Mouse (Mus musculus) forebrain, embryonic 10.5 days (tissue): ENCODE measurements around the gene Ttc9. TPM values are rescaled to one million over a fixed set of nuclear protein-coding genes. Genes with fewer than 3 reads are reported as not detected.

Experiments used
- DNase-seq: peaks from one replicate; pipeline ENCODE4 v3.0.0-alpha.2; 2017; ENCODE audit warnings: low spot score; ENCODE audit errors: extremely low spot score
- H3K27ac ChIP-seq: fragments of 300-500 bp; sonication (generic); 2 replicates; pipeline ENCODE4 v1.5.1; 2016; ENCODE audit warnings: mild to moderate bottlenecking
- H3K27me3 ChIP-seq: fragments of 300-500 bp; sonication (generic); 2 replicates; pipeline ENCODE4 v1.6.1; 2016; ENCODE audit warnings: mild to moderate bottlenecking; ENCODE audit not compliant: poor library complexity, severe bottlenecking
- H3K36me3 ChIP-seq: fragments of 300-500 bp; sonication (generic); replicated peaks from 2 replicates; pipeline ENCODE4 v1.6.1; 2016; ENCODE audit warnings: mild to moderate bottlenecking, moderate library complexity
- H3K4me1 ChIP-seq: fragments of 300-500 bp; sonication (generic); 2 replicates; pipeline ENCODE4 v1.6.1; 2016
- H3K4me3 ChIP-seq: fragments of 300-500 bp; sonication (generic); 2 replicates; pipeline ENCODE4 v1.5.1; 2016; ENCODE audit warnings: mild to moderate bottlenecking, moderate library complexity
- H3K9me3 ChIP-seq: fragments of 300-500 bp; sonication (generic); 2 replicates; pipeline ENCODE4 v1.6.1; 2016; ENCODE audit warnings: mild to moderate bottlenecking, moderate library complexity
- WGBS: fragments of 180-500 bp; shearing (Covaris S2); methylation state at CpG from one replicate; pipeline ENCODE4 v1.1.7; 2016; 5-methylcytosine and 5-hydroxymethylcytosine counted together
- polyA plus RNA-seq: library from polyadenylated mRNA; unstranded; fragments of >200 nt; fragmentation: Nextera tagmentation; extraction: Ambion mirVana; gene quantifications from 2 replicates; pipeline ENCODE4 v1.2.1, GENCODE M21; 2016

The Ttc9 gene
- polyA plus RNA-seq, 1 experiment from 2014 or later = 3.5 TPM

DNA sequence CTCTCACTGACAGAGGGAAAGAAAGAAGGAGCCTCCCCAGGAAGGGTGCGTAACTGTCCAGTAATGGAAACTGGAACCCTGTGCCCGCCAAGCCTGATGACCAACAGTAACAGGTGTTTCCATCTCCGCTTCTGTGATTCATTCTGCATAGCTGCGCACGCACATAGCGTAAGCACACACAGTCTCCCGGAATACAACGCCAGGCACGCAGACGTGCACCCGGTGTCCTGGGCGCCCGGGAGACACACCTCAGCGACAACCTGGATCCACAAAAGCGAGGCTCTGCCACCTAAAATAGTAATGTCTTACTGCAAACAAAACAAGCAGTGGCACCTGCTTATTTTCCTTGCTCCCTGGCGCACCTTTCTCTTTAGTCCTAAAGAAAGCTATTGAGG is 532 bp upstream of the Ttc9 start:
- WGBS = 1% methylated on average over 16 of the region's 16 CpGs
- peak overlapping the region; percentile 95 for H3K27ac ChIP-seq
- peaks cover 77% of the 10 kb centered on the region for H3K27me3 ChIP-seq
- H3K4me3 ChIP-seq = peak overlapping the region; percentile 81
- DNase-seq = peak; percentile 53
- H3K4me1 ChIP-seq = peaks cover 42% of the 10 kb centered on the region
- H3K36me3 ChIP-seq = peaks cover 9% of the 10 kb centered on the region
- no peaks in the 10 kb centered on the region for H3K9me3 ChIP-seq

DNA sequence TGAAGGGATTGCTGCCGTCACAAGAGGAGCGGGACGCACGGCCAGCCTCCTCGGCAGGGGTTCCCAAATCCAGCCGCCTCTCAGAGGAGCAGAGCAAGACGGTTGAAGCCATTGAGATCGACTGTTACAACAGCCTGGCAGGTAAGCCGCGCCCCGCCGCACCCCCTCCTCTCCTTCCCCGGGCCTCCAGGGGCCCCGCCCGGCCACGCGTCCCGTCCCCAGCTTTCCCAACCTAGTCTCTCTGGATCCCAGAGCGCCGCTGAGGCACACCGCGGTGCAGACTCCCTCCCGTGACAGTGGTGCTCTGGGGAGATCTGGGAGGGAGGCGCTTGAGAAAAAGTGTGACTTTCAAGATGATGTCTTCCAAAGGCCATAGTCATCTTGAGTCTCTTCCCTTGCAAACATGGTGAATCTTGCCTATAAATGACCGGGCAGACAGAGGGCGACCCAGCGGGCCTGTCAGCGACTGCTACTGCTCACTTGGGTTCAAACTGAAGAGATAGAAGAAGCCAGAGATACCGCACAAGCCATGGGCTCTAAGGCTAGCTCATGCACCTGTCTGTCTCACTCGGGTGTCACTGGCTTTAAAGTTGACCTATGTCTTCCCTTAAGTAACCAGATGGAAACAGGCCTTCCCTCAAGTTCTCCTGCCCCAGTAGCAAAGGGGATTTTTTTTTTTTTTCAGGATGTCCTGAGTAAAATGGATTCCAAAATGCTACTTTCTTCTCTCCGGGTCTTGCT is 782 bp downstream of the Ttc9 start:
- H3K27ac ChIP-seq = peak overlapping the region; percentile 95
- H3K4me3 ChIP-seq = peak overlapping the region; percentile 81
- peak; percentile 54 for DNase-seq
- peaks cover 66% of the 10 kb centered on the region for H3K27me3 ChIP-seq
- H3K36me3 ChIP-seq = peaks cover 13% of the 10 kb centered on the region
- H3K4me1 ChIP-seq = peaks cover 42% of the 10 kb centered on the region
- under 1% methylated on average over 31 of the region's 31 CpGs for WGBS
- no peaks in the 10 kb centered on the region for H3K9me3 ChIP-seq

DNA sequence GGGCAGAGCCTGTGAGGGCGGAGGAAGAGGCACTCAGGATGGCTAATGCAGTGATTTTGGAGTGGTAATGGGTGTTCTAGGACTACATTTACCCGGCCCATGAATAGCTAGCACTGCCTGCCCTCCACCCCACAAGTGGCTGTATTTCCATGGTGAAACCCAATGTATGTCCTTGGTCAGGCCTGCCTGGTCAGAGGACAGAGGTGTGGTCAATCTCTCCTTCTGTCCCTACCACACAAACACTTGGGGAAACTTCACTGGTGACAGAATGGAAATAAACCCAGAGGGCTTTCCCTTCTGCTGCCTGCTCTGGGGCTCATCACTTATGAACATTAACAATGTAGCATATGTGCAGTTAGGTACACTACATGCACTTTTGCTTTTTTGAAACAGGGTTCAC is 2.2 kb downstream of the Ttc9 start:
- Histone ChIP-seq H3K27ac (no peak overlapping the region), H3K36me3 (peaks cover 21% of the 10 kb centered on the region), H3K9me3 (no peaks in the 10 kb centered on the region), H3K4me3 (peak overlapping the region; percentile 81; the same call in 1 of the 2 replicates), H3K4me1 (peaks cover 42% of the 10 kb centered on the region), H3K27me3 (peaks cover 52% of the 10 kb centered on the region)
- 75% methylated on average over 2 of the region's 2 CpGs for WGBS
- no peak for DNase-seq

DNA sequence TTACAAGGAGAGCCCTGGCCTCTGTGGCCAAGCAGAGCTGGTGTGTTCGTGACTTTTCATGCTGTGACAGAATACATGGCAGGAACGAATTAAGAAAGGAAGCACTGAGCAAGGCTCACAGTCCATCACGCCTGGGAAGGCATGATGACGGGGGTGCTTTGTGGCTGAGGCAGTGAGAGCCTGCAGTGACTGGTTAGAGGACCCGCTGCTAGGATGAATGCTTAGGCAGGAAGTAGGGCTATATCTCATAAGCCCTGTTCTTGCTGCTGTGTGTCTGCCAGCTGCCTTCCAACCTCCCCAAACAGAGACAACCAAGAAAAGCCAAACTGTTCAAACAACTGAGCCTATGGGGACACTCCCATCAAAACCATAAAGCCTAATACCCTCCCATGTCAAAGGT is 9.6 kb downstream of the Ttc9 start:
- Histone ChIP-seq H3K4me1 (peaks cover 27% of the 10 kb centered on the region), H3K4me3 (no peak overlapping the region), H3K27me3 (no peaks in the 10 kb centered on the region), H3K9me3 (no peaks in the 10 kb centered on the region), H3K27ac (no peak overlapping the region), H3K36me3 (peaks cover 24% of the 10 kb centered on the region)
- 73% methylated on average over 5 of the region's 5 CpGs for WGBS
- DNase-seq = no peak

DNA sequence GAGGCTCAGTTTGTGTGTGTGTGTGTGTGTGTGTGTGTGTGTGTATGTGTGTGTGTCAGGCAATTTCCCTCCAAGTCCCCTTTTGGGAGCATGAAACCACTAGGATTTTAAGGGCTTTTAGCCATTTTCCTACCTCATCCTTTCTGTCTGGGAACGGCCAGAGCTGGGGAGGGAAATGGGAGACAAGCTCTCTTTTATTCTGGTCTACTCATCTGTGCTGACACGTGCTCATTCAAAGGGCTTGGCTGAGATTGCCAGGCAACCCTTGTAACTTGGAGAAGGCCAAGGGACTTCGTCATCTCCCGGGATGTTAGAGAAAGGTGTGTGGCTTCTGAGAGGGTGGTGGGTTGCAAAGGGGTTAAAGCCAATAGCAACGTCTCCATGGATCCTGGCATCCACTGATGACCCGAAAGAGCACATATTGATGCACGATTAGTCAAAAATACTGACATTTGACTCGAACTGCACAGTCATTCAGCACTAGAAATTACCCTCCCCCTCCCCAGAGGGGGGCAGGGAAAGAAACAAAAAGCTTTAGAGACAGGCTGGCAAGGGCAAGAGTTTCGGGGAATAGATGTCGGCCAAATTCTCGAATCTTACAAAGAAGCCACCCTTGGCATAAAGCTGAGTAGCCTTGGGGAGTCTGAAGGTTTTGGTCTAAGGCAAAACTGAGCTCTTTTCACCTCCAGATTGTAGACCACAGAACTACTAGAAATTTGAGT is 11.5 kb downstream of the Ttc9 start:
- Histone ChIP-seq H3K27ac (peak overlapping the region; percentile 16; the same call in 1 of the 2 replicates), H3K9me3 (no peaks in the 10 kb centered on the region), H3K4me1 (peaks cover 27% of the 10 kb centered on the region), H3K4me3 (0 out of 2 replicates have a peak overlapping the region, but pooled peaks have one; percentile 1), H3K36me3 (peaks cover 18% of the 10 kb centered on the region), H3K27me3 (no peaks in the 10 kb centered on the region)
- 35% methylated on average over 11 of the region's 11 CpGs for WGBS
- peak; percentile 21 for DNase-seq

DNA sequence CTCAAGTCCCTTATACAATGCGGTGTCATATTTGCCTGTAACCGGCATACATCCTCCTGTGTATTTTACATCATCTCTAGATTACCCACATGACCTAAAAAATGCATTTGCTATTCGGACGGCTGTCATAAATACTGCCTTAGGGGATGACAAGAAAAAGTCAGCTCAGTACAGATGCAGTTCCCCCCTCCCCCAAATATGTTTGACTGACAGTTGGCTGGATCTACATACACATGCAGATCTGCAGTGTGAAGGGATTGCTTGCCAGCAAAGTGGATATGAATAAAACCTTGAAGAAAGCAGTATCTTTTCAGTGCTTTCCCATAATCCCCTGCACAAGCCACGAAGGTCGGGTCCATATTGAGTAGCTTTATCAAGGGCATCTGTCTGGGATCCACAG is 15.8 kb downstream of the Ttc9 start:
- Histone ChIP-seq H3K4me3 (no peak overlapping the region), H3K4me1 (peaks cover 17% of the 10 kb centered on the region), H3K27ac (no peak overlapping the region), H3K36me3 (peaks cover 14% of the 10 kb centered on the region; the same call in 1 of the 2 replicates), H3K9me3 (no peaks in the 10 kb centered on the region), H3K27me3 (no peaks in the 10 kb centered on the region)
- 95% methylated on average over 6 of the region's 6 CpGs for WGBS
- DNase-seq = no peak

DNA sequence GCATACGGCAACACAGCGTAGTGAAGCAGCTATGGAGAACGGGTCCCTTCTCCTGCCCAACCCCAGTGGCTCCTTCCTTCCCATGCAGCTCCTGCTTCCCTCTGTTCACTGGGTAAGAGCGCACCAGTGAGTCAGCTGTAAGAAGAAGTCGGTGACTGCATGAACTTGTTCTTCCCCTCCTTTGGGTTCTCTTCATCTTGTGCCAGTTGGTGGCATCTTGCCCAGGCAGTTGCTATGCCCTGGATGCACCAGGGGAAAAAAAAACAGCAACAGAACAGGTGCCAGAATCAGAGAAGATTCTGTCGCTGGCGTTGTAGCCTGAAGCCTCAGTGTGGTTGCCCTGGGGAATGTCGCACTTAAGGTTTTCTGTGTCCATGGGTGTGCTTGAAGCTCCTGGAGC is 22.3 kb downstream of the Ttc9 start:
- H3K9me3 ChIP-seq = no peaks in the 10 kb centered on the region
- DNase-seq = no peak
- H3K36me3 ChIP-seq = peaks cover 9% of the 10 kb centered on the region; the same call in 1 of the 2 replicates
- 93% methylated on average over 8 of the region's 8 CpGs for WGBS
- H3K4me1 ChIP-seq = no peaks in the 10 kb centered on the region
- H3K4me3 ChIP-seq = no peak overlapping the region
- H3K27ac ChIP-seq = no peak overlapping the region
- no peaks in the 10 kb centered on the region for H3K27me3 ChIP-seq

DNA sequence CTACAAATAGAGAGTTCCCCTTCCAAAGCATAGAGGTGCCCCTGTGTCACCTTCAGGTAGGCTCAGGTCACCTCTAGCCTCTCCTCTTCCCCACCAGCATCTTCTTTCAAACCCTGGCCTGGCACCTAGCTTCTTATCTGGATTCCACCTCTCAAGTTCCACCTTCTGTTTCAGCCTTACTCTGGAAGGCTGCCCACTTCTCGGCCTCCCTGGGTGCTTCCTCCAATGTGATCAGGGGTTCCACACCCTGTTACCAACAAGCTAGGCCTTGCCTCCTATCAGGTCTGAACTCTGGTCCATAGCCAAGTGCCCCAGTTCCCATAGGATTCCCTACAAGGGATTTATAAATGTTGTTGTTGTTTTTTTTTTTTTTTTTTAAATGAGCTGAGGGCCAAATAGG is 26.3 kb downstream of the Ttc9 start:
- Histone ChIP-seq H3K4me1 (no peaks in the 10 kb centered on the region), H3K4me3 (no peak overlapping the region), H3K9me3 (no peaks in the 10 kb centered on the region), H3K27ac (no peak overlapping the region), H3K27me3 (no peaks in the 10 kb centered on the region), H3K36me3 (peaks cover 23% of the 10 kb centered on the region)
- no peak for DNase-seq
- 87% methylated on average over 1 of the region's 1 CpGs for WGBS

DNA sequence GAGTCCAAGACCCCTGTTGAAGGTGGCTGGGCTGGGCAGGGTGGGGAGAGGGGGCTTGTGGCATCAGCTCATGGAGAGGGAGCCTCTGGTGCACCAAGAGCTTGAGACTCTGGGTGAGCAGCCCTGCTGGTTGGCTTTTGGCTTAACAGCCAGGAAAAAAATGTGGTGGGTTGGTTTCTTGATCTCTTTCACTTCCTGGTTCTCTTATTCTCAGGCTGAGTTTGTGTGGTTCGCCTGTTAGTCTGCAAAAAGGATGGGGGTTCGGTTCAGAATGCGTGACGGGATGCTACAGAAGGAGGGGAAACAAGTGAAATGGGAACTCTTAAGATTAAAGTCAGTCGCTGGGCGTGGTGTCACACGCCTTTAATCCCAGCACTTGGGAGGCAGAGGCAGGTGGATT is 27.0 kb downstream of the Ttc9 start:
- Histone ChIP-seq H3K4me1 (no peaks in the 10 kb centered on the region), H3K9me3 (no peaks in the 10 kb centered on the region), H3K27ac (0 out of 2 replicates have a peak overlapping the region, but pooled peaks have one; percentile 20), H3K27me3 (no peaks in the 10 kb centered on the region), H3K4me3 (no peak overlapping the region), H3K36me3 (peaks cover 31% of the 10 kb centered on the region)
- 90% methylated on average over 7 of the region's 7 CpGs for WGBS
- no peak for DNase-seq

DNA sequence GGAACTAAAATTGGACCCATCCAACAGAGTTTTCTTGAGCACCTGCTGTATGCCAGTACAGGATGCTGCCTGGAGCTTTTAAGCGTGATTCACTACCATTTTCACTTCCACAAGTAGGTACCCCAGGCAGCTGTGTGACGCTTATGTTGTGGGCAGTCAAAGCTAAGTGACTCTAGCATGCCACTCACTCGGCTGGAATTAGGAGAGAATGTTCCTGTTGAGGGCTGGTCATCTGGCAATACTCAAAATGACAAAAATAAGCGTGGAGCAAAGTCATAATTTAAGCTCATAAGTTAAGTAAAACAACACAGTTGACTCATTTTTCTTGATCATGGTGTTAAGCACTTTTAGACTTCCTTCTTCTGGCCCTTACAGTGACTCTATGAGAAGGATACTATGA is 31.0 kb downstream of the Ttc9 start:
- H3K4me1 ChIP-seq = peaks cover 6% of the 10 kb centered on the region
- 91% methylated on average over 4 of the region's 4 CpGs for WGBS
- no peak overlapping the region for H3K27ac ChIP-seq
- no peaks in the 10 kb centered on the region for H3K27me3 ChIP-seq
- no peaks in the 10 kb centered on the region for H3K9me3 ChIP-seq
- peaks cover 58% of the 10 kb centered on the region for H3K36me3 ChIP-seq
- DNase-seq = no peak
- no peak overlapping the region for H3K4me3 ChIP-seq

DNA sequence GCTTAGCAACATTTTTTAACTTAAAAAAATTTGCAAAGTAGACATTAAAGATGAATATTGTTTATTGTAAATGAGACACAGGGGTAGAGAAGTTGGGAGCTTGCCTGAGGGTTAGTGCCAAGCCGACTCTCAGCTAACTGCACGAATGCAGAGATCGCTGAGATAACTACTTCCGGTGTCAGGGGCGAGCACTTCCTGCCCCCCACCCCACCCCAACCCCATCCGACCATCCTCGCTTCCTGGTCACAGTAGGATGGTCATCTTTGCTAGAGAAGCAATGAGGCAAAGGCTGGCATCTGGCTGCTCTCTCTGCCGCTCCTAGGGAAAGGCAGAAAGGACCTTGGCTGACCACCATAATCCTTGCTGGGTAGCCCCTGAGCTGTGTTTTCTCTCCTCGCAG is 32.1 kb downstream of the Ttc9 start:
- 96% methylated on average over 9 of the region's 9 CpGs for WGBS
- H3K27me3 ChIP-seq = no peaks in the 10 kb centered on the region
- H3K27ac ChIP-seq = no peak overlapping the region
- peaks cover 6% of the 10 kb centered on the region for H3K4me1 ChIP-seq
- no peak overlapping the region for H3K4me3 ChIP-seq
- H3K36me3 ChIP-seq = peaks cover 65% of the 10 kb centered on the region
- H3K9me3 ChIP-seq = no peaks in the 10 kb centered on the region
- no peak for DNase-seq

DNA sequence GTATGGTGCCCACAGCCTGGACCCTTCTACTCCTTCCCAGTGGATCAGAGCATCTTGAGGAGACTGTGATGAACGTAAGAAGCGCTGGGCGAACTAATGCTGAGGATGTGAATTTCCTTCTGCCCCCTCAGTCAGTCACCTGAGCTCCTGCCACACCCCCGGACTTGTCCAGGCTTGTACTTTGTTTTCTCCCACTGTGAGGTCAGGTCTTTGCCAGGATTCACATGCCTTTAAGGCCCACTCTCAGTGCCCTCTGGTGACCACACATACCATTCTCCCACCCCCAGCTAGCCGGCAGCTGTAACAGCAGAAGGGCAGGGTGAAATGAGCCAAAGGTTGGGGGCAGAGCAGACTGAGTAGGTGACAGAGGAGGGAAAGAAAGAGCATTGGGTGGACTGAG is 32.9 kb downstream of the Ttc9 start:
- no peaks in the 10 kb centered on the region for H3K9me3 ChIP-seq
- peaks cover 6% of the 10 kb centered on the region for H3K4me1 ChIP-seq
- WGBS = 82% methylated on average over 5 of the region's 5 CpGs
- no peak overlapping the region for H3K27ac ChIP-seq
- peaks cover 71% of the 10 kb centered on the region for H3K36me3 ChIP-seq
- H3K4me3 ChIP-seq = no peak overlapping the region
- DNase-seq = no peak
- no peaks in the 10 kb centered on the region for H3K27me3 ChIP-seq

DNA sequence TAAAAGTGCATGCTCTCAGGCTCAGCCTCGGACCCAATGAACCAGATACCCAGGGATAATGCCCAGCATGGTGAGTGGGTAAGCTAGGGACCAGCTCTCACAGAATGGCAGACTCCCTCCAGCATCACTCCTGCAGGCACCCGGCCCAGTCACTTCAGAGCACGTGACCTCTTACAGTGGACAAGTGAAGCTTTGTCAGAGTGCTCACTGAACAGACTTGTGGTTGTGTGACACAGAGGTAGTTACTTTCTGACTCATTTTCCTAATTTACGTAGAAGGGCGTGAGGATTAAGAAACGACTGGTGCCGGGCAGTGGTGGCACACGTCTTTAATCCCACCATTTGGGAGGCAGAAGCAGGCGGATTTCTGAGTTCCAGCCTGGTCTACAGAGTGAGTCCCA is 37.4 kb downstream of the Ttc9 start:
- peaks cover 45% of the 10 kb centered on the region for H3K36me3 ChIP-seq
- H3K9me3 ChIP-seq = no peaks in the 10 kb centered on the region
- peaks cover 6% of the 10 kb centered on the region for H3K4me1 ChIP-seq
- DNase-seq = no peak
- no peaks in the 10 kb centered on the region for H3K27me3 ChIP-seq
- H3K27ac ChIP-seq = no peak overlapping the region
- 89% methylated on average over 9 of the region's 9 CpGs for WGBS
- H3K4me3 ChIP-seq = no peak overlapping the region
